Mouse (Mus musculus) neural tube, embryonic 11.5 days (tissue): ENCODE data around the gene Thrap3. TPM values are rescaled to one million over a fixed set of nuclear protein-coding genes. Genes with fewer than 3 reads are reported as not detected.
A peak's percentile ranks its signal among the peaks of the same experiment; 100 is the strongest.

Source experiments
- ATAC-seq: fragments of 200-750 bp; cut with Nextera tagmentation; 2 replicates; pipeline ENCODE4 v1.8.0; 2017; ENCODE audit warnings: moderate number of reproducible peaks, mild to moderate bottlenecking, moderate TSS enrichment, moderate library complexity; ENCODE audit not compliant: insufficient read depth, low FRiP score, low TSS enrichment
- DNase-seq: peaks from one replicate; pipeline ENCODE4 v3.0.0-alpha.2; 2015; ENCODE audit warnings: low spot score
- H3K27ac ChIP-seq: fragments of 300-500 bp; sonication (generic); 2 replicates; pipeline ENCODE4 v1.5.1; 2014; ENCODE audit warnings: low read depth, mild to moderate bottlenecking, low read length
- H3K27me3 ChIP-seq: fragments of 300-500 bp; sonication (generic); 2 replicates; pipeline ENCODE4 v1.6.1; 2014; ENCODE audit warnings: mild to moderate bottlenecking, low read length, mixed read lengths; ENCODE audit not compliant: control insufficient read depth, insufficient read depth
- H3K36me3 ChIP-seq: fragments of 300-500 bp; sonication (generic); 2 replicates; pipeline ENCODE4 v1.6.1; 2014; ENCODE audit warnings: mild to moderate bottlenecking, low read length, moderate library complexity, mixed read lengths; ENCODE audit not compliant: control insufficient read depth, insufficient read depth
- H3K4me1 ChIP-seq: fragments of 300-500 bp; sonication (generic); 2 replicates; pipeline ENCODE4 v1.6.1; 2014; ENCODE audit warnings: low read length, mixed read lengths; ENCODE audit not compliant: control insufficient read depth, insufficient read depth
- H3K4me2 ChIP-seq: fragments of 300-500 bp; sonication (generic); 2 replicates; pipeline ENCODE4 v1.6.1; 2014; ENCODE audit warnings: low read depth, mild to moderate bottlenecking, moderate library complexity
- H3K4me3 ChIP-seq: fragments of 300-500 bp; sonication (generic); 2 replicates; pipeline ENCODE4 v1.5.1; 2014; ENCODE audit warnings: low read depth, low read length
- H3K9ac ChIP-seq: fragments of 300-500 bp; sonication (generic); 2 replicates; pipeline ENCODE4 v1.6.1; 2014; ENCODE audit warnings: mild to moderate bottlenecking, low read length
- H3K9me3 ChIP-seq: fragments of 300-500 bp; sonication (generic); 2 replicates; pipeline ENCODE4 v1.6.1; 2016; ENCODE audit warnings: low read length; ENCODE audit not compliant: control insufficient read depth
- WGBS: fragments of 180-500 bp; shearing (Covaris S2); extraction: QIAGEN DNeasy Blood & Tissue Kit; methylation state at CpG from one replicate; pipeline ENCODE4 v1.1.7; 2014; 5-methylcytosine and 5-hydroxymethylcytosine counted together
- polyA plus RNA-seq: library from polyadenylated mRNA; unstranded; fragments of >200 nt; fragmentation: Nextera tagmentation; extraction: Ambion mirVana; gene quantifications from 2 replicates; pipeline ENCODE4 v1.2.1, GENCODE M21; 2014

The Thrap3 gene
- polyA plus RNA-seq, 1 experiment from 2014 or later = 197 TPM

DNA sequence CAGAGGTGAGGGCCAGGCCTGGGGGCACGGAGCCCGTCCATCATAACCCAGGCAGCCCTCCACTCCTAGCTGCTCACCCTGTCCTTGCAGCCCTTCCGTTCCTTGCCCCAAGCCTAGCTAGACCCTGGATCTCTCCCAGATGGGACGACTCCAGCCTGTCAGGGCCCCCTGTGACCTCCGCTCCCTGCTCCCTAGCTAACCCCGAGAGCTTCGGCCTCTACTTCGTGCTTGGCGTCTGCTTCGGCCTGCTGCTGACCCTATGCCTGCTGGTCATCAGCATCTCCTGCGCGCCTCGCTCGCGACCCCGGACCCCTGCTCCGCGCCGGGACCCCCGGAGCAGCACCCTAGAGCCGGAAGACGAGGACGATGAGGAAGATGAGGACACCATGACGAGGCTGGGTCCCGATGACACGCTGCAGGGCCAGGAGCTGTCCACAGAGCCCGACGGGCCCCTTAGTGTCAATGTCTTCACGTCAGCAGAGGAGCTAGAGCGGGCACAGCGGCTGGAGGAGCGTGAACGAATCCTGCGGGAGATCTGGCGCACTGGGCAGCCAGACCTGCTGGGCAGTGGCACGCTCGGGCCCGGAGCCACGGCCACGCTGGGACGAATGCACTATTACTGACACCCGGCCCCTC lies 53.4 kb downstream of the Thrap3 start:
- Histone ChIP-seq H3K9me3 (no peaks in the 10 kb centered on the region), H3K4me1 (peaks cover 15% of the 10 kb centered on the region), H3K27ac (peak overlapping the region; percentile 73; the same call in 1 of the 2 replicates), H3K36me3 (no peaks in the 10 kb centered on the region), H3K4me3 (peak overlapping the region; percentile 49), H3K27me3 (peaks cover 19% of the 10 kb centered on the region), H3K9ac (peak overlapping the region; percentile 61), H3K4me2 (peak overlapping the region; percentile 65)
- 20% methylated on average over 42 of the region's 42 CpGs for WGBS
- DNase-seq = no peak
- no peak for ATAC-seq

DNA sequence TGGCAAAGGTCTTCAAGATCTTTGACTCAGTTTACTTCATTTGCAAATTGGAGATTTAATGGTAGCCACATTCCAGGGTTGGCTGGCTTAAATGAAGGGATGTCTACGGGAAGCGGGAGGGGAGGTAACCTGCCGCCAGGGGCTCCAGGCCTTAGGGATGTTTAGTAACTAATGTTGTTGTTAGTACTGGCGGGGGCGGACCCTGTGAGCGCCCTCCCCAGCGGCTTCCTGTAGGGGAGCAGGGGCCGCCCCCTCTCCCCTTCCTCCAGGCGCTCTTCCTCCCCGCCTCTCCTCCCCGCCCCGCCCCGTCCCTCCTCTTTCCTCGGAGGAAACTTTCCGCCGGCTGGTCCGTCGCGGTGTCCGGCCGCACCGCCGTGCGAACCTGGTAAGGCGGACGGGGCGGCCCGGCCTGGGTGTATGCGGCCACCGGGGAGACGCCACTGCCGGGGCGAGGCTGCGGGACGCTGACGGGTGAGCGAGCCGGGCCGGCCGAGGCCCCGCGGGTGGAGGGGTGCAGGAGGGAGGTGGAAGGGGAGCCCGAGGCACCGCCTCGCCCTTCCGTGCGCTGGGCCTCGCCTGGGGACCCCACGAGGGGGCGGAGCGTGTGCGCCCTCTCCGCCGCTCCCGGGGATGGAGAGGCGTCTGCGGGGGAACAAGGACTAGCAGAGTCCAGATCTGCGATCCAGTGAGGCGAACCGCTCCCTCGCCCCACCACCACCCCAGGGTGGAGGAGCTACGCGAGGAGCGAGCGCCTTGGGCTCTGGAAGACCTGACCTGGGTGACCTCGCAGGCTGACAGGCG lies 54.2 kb downstream of the Thrap3 start:
- Histone ChIP-seq H3K4me1 (peaks cover 15% of the 10 kb centered on the region), H3K27me3 (peaks cover 19% of the 10 kb centered on the region)

DNA sequence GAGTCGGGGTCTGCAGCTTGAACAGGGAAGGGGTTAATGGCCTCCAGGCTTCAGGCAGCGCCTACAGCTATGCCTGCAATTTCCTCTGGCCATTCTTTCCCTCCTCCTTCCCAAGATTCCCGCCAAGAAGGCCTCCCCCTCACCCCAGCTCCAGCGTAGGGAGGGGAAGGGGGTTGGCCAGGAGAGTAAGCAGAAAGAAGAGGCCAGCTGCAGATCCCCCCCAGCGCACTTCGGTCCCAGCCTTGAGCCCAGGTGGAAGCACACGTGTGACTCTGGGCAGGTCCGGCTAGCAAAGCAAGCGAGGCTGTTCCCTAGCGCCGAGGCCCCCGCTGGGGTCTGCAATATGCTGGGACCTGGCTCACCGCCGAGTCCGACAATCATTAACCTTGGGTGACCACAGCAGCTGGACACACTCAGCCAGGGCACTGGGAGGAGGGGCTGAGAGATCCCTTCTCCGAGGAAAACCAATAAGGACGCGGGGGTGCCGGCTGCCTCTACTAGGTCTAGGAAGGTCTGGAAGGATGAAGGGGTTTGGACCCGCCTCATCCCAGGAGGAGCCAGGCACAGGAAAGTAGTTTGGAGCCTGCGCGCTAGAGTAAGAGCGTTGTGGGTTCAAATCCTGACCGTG lies 54.9 kb downstream of the Thrap3 start, which contains the start of gene Eva1b:
Gene Eva1b, plus strand, starts transcription at position 212 of the 628 bp plus-strand sequence.
- no peaks in the 10 kb centered on the region for H3K36me3 ChIP-seq
- DNase-seq (peak; percentile 78), ATAC-seq (peak; percentile 35; the same call in 1 of the 2 replicates)
- peak within 1 kb of the TSS; percentile 73 for H3K27ac ChIP-seq
- H3K9ac ChIP-seq = peak within 1 kb of the TSS; percentile 61
- peaks cover 15% of the 10 kb centered on the region for H3K4me1 ChIP-seq
- peaks cover 19% of the 10 kb centered on the region for H3K27me3 ChIP-seq
- no peaks in the 10 kb centered on the region for H3K9me3 ChIP-seq
- H3K4me2 ChIP-seq = peak within 1 kb of the TSS; percentile 65
- under 1% methylated on average over 24 of the region's 24 CpGs for WGBS
- H3K4me3 ChIP-seq = peak within 1 kb of the TSS; percentile 49

More for the DNA sequence above, 54.2 kb downstream of the Thrap3 start:
- H3K27ac ChIP-seq = peak overlapping the region; percentile 73
- H3K36me3 ChIP-seq = no peaks in the 10 kb centered on the region
- WGBS = under 1% methylated on average over 50 of the region's 67 CpGs
- H3K9ac ChIP-seq = peak overlapping the region; percentile 61
- DNase-seq (peak; percentile 67), ATAC-seq (peak; percentile 38; the same call in 1 of the 2 replicates)
- H3K4me2 ChIP-seq = peak overlapping the region; percentile 65
- H3K9me3 ChIP-seq = no peaks in the 10 kb centered on the region
- peak overlapping the region; percentile 49 for H3K4me3 ChIP-seq

DNA sequence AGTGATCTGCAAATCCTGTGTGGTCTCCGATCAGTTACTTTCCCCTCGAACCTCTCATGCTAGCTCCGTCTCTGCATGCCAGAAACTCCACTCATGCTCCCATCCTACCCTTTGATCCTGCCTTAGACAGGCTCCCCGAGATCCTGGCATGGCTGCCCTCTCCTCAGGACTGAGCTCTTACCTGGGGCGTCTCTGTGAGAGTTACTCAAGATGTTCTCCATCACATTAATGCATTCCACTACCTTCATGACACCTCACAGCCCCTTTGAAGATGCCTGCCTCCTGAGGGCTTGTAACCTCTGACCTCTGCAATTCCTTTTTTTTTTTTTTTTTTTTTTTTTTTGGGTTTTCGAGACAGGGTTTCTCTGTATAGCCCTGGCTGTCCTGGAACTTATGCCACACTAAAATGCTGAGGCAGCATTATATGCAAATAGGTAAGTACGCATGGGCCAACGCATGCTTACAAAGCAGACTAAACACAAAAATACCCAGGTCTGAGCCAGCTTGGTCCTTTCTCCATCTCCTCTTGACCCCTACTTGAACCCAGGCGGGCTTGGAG lies 55.5 kb downstream of the Thrap3 start:
- ATAC-seq = 0 out of 2 replicates have a peak, but pooled peaks have one; percentile 14
- Histone ChIP-seq H3K4me3 (no peak overlapping the region), H3K9ac (no peak overlapping the region), H3K36me3 (no peaks in the 10 kb centered on the region), H3K4me2 (no peak overlapping the region), H3K4me1 (peaks cover 15% of the 10 kb centered on the region), H3K27ac (peak overlapping the region; percentile 73; the same call in 1 of the 2 replicates), H3K9me3 (no peaks in the 10 kb centered on the region), H3K27me3 (peaks cover 19% of the 10 kb centered on the region)
- no peak for DNase-seq
- 31% methylated on average over 9 of the region's 9 CpGs for WGBS

DNA sequence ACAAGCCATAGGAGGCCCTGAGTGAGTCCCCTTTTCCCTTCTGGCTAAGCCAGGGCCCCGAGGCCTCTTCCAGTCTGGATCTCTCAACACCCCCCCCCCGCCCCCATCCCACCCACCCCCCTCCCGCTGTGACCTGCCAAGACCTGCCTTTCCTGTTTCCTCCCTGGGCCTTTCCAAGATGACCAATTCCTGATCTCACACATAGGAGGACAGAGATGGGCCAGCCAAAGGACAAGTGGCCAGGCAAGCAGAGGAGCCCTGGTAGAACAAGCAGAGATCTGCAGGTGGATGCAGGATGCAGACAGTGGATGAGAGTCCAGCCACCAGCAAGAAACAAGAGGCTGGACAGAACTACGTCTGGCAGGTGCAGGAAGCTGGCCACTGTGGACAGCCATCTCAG lies 57.2 kb downstream of the Thrap3 start:
- Histone ChIP-seq H3K9ac (no peak overlapping the region), H3K9me3 (no peaks in the 10 kb centered on the region), H3K27me3 (peaks cover 19% of the 10 kb centered on the region), H3K4me1 (peaks cover 15% of the 10 kb centered on the region), H3K4me3 (no peak overlapping the region), H3K4me2 (no peak overlapping the region), H3K36me3 (no peaks in the 10 kb centered on the region; the same call in 1 of the 2 replicates), H3K27ac (no peak overlapping the region)
- DNase-seq = no peak
- no peak for ATAC-seq
- 64% methylated on average over 3 of the region's 4 CpGs for WGBS

DNA sequence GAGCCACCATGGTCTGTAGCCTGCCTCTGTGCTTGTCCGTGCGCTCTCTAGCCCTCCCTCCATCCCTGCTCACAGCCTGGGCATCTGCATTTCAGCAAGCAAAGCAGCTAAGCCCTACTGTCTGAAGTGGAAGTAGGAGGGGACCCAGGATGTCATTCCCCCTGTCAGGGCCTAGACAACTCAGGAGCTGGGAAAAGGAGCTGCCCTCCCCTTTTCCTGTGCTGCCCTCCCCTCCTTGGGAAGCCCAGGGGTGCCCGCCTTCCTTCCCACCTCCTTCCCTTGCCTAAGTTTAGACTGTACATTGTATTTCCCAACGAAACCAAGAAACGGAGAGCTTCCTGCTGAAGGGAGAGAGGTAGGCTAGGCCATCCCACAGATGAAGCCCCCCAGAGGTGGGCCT lies 61.5 kb downstream of the Thrap3 start:
- no peaks in the 10 kb centered on the region for H3K9me3 ChIP-seq
- H3K4me3 ChIP-seq = no peak overlapping the region
- H3K4me2 ChIP-seq = no peak overlapping the region
- DNase-seq (no peak), ATAC-seq (no peak)
- H3K9ac ChIP-seq = no peak overlapping the region
- H3K36me3 ChIP-seq = peaks cover 7% of the 10 kb centered on the region
- no peak overlapping the region for H3K27ac ChIP-seq
- no peaks in the 10 kb centered on the region for H3K27me3 ChIP-seq
- H3K4me1 ChIP-seq = no peaks in the 10 kb centered on the region
- 84% methylated on average over 5 of the region's 5 CpGs for WGBS

DNA sequence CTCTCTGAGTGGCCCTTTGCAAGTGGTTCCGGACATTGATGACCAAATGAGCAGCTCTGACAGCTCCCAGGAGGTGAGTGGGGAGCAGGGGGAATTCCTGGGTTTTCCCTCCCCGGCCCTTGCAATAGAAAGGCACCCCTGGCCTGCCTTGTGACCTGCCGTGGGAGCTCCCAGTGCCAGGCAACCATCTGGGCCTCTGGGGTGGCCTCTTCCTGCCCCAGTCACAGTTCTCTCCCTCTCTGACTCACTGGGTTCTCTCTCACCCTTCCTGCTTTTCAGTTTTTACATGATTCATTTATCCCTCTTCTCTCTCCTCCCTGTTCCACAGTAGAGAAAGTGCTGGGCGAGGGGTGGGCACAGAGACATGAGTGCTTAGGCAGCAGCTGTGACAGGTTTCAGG lies 64.8 kb downstream of the Thrap3 start:
- no peak overlapping the region for H3K4me3 ChIP-seq
- H3K27me3 ChIP-seq = no peaks in the 10 kb centered on the region
- DNase-seq = no peak
- no peak overlapping the region for H3K4me2 ChIP-seq
- WGBS = 94% methylated on average over 4 of the region's 4 CpGs
- peaks cover 9% of the 10 kb centered on the region for H3K36me3 ChIP-seq
- no peak overlapping the region for H3K9ac ChIP-seq
- H3K9me3 ChIP-seq = no peaks in the 10 kb centered on the region
- no peak for ATAC-seq
- no peaks in the 10 kb centered on the region for H3K4me1 ChIP-seq
- no peak overlapping the region for H3K27ac ChIP-seq

DNA sequence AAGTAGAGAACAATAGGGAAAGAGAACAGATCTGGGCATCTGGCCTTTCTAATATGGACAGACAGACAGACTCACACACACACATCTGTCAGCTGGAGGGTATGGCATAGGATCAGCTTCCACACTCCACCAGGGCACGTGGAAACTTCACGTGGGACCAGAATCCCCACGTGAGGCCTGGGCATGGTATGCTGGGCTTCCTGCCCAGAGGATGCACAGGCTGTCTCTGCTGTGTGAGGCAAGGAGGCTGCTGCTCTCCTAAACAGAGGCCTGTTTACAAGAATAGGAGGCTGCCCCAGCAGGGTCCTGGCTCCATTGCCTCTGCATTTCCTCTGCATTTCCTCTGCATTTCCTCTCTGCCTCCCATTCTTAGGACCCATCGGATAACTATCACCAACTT lies 67.9 kb downstream of the Thrap3 start:
- H3K4me3 ChIP-seq = no peak overlapping the region
- no peaks in the 10 kb centered on the region for H3K27me3 ChIP-seq
- no peak overlapping the region for H3K9ac ChIP-seq
- H3K4me1 ChIP-seq = peaks cover 8% of the 10 kb centered on the region
- H3K9me3 ChIP-seq = no peaks in the 10 kb centered on the region
- no peak overlapping the region for H3K4me2 ChIP-seq
- H3K36me3 ChIP-seq = peaks cover 8% of the 10 kb centered on the region
- H3K27ac ChIP-seq = no peak overlapping the region
- ATAC-seq = no peak
- 92% methylated on average over 4 of the region's 4 CpGs for WGBS
- no peak for DNase-seq
